Mouse (Mus musculus) liver (tissue): Measurements from ENCODE around the gene Trim21.

Experiments used
- DNase-seq: peaks from one replicate; pipeline ENCODE4 v3.0.0-alpha.2; 2020; ENCODE audit warnings: mixed read lengths

Gene Trim21

DNA sequence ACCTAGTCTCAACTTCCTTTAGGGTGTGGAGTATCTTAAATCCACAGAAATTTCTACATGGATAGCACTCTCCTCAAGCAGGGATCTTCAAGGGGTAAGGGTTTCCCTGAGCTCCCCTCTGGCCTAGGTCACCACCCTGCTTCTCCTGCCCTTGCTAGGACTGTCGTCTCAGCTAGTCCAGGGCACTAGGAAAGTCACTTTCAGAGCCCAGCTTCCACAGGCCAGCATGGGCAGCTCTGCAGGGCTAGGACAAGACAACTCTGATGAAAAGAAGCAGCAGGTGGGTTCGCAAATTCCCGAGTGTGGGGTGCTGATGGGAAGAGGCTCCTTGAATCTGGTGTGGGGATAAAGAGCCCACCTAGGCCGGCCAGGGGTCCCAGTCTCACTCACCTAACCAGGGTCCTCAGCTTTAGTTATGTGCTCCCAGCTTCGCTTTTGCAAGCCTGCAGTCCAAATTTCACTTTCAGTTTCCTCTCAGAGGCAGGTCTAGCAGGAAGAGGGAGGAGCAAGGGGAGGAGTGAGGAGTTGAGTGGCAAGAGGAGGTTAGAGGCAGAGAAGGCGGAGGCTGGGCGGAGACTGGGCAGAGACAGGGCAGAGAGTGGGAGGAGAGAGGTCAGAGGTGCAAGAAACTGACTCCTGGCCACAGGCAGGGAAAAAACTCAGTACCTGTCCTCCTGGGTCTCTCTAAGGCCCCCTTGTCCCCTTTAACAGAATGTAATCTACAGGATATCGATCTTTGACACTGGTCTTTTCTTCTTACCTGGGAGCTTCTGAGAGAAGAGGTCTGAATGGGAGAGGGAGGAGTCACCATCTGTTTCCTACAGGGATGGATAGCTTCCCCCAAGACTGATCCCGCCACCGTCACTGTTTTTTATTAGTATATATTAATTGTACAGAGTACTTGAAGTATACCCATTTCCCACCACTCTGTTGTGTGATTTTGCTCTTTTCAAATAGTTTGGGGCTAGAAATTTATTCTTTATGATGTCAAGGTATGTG lies at the start of gene Trim21:
Trim21 (minus strand) TSS at position 488 of the 999 bp plus-strand sequence.
- DNase-seq = peak; percentile 86

- DNase-seq = no peak
Observed at GRCm38 (mm10) chr7:102597378-102598031, 32.2 kb upstream of the Trim21 start, which contains the start of gene Olfr552. TSS of gene Olfr552 (plus strand) at chr7:102597770.

DNA sequence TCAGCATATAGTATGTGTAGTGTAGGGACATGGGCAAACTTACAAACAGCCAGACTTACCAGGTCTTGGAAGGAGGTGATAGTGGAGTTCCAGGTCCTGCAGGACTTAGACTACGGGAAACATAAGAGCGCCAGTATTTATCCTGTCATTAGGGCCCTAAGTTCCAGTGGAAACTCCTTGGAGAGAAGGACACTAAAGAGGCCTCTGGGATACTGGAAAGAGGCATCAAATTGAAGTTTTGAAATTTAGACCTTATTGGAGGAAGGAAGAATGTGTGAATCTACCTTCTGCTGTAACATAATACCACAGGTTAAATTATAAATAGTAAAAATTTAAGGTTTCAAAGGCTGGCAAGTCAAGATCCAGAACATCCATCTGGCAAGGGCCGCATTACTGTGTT lies 26.5 kb upstream of the Trim21 start, which contains the start of gene Olfr551:
Olfr551 (minus strand) TSS at position 101 of the 400 bp plus-strand sequence.
- DNase-seq = no peak

GRCm38 (mm10) chr7:102575998-102576397 lies 10.7 kb upstream of the Trim21 start:
- DNase-seq = no peak

- no peak for DNase-seq
Observed at GRCm38 (mm10) chr7:102573174-102573830, 8.0 kb upstream of the Trim21 start.

DNA sequence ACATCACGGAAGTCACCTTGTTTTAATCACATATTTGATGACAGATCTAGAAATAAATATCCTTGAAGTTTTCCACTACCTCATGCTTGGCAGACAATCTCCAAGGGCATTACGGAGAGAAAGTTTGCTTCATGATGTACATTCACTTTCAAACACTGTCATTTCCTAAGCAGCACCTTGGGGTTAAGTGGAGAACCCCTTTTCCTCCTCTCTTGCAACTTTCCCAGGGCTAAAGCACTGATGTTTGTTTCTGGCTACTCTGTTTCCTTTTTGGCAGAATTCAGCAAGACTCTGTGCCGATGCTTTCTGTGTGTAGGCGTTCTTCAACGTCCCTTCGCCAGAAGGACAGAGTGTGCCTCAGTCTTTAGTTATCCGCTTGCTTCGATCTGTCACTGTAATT lies 5.9 kb upstream of the Trim21 start, which contains the start of gene Olfr550:
Olfr550 (plus strand) TSS at position 301 of the 400 bp plus-strand sequence.
- DNase-seq = no peak

GRCm38 (mm10) chr7:102566219-102566618 lies 933 bp upstream of the Trim21 start:
- DNase-seq = no peak

DNA sequence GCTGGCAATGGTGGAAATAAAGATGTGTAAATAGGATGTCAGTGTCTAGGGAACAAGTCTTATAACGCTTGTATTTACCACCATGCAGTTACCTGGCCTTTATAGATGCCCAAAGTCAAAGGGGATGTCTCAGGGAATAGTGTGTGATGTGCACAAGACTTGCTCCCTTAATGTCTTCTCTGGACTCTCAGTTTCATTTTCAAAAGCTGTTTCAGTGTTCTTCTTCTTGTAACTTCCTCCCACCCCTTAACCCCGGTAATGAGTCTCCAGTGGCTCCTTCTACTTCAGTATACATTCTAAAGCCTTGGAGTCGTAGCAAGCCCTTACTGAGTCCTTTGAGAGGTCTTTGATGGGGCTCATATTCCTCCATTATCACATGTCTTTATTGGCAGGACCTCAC lies 12.0 kb downstream of the Trim21 start:
- no peak for DNase-seq

DNA sequence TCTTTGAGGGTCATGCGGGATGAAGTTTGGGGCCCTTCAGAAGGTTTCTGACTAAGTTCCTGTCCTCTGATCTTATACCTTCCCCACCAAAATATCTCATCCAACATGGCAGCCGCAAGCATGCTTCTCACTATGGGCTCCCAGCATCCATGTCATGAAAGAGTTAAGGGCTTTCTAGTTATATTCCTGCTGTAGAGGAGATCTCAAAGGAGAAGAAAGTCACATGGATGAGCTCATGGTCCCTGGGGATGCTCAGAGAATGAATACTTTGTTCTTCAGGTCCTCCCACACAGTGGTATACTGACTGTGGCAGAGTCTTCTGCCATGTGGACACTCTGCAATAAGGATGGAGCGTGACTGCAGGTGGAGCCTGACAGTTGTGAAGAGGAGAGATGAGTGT lies 15.7 kb downstream of the Trim21 start, which contains the start of gene Olfr549:
Olfr549 (plus strand) TSS at position 301 of the 400 bp plus-strand sequence.
- DNase-seq = no peak

DNA sequence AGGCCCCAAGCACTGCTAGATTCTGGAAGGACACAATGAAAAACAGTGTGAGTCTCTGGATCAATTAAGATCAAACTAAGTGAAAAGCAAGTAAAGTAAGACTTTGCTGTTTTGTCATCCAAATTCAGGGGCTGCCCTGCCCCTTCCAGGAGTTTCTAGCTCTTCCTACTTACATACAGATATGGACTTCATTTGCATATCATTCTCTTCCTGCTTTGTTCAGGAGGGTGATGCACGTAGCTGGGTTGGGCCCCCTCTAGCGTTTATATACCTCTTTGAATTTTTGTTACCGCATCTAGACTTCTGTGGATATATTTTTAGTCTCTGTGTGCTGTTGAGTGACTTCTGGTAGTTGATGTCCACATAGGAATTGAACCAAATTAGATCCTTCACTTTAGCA lies 24.0 kb downstream of the Trim21 start:
- DNase-seq = no peak

GRCm38 (mm10) chr7:102540596-102540995 lies 24.7 kb downstream of the Trim21 start, which contains the start of gene Olfr548-ps1:
TSS of gene Olfr548-ps1 (plus strand) at chr7:102540896.
- DNase-seq = no peak

DNA sequence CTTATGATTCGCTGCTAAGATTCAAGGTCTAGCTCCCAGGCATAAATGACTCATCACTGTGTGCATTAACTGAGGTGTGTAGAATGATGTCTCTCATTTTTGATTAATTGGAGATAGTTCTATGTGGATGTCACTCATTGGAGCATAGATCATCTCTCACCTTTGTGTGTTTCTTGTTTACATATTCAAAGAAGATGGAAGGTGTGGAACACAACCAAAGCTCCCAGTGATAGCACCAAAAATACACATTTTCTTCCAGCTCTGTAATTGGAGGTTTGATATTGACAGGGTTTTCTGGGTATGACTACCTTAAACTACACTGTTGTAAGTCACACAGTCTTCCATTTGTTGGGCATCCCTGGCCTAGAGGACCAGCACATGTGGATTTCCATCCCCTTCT lies 30.8 kb downstream of the Trim21 start, which contains the start of gene Olfr547:
Olfr547 (plus strand) TSS at position 301 of the 400 bp plus-strand sequence.
- no peak for DNase-seq

- DNase-seq = no peak
Observed at GRCm38 (mm10) chr7:102529052-102529451, 36.2 kb downstream of the Trim21 start.

DNA sequence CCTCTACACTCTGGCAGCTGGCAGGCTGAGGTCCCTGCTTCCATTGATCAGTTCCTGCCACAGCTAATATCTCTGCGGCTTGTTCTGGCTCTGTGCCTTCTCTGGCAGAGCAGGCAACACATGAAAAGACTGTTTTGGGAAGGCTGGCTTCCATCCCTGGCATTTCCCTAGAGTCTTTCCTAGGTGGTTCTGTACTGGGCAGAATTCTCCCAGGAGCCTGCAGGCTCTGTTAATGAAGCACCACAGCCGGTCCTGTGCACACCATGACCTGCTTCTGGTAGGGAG lies 48.3 kb downstream of the Trim21 start:
- DNase-seq = no peak

DNA sequence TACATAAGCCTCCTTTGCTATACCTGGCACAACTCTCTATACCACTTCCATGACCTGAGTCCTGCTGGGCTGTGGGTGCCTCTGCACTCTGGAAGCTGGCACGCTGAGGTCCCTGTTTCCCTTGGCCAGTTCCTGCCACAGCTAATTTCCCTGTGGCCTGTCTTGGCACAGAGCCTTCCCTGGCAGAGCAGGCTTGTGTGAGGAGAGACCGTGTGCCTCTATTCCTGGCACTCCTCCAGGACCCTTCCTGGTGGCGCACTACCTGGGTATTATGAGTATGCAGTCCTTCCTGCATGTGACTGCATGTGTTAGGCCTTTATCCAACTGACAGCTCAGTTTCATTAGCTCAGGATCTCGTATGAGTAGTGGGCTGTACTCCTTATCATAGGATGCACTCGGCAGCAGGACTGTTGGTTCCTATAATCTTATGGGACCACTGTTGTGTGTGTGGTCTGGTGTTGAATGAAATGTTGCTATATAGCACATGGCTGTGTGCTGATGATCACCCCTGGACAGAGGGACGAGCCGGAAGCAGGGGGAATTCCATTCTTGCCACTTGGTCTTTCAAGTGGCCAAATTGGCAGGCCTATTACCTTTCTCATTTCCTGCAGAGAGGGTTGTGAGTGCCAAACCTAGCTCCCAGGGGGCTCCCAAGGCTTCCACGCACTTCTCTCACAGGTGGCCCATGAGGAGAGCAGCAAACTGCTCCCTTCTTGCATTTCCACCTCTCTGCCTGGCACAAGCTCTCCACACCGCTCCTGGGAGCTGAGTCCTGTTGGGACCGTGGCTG lies 48.8 kb downstream of the Trim21 start:
- DNase-seq = no peak

DNA sequence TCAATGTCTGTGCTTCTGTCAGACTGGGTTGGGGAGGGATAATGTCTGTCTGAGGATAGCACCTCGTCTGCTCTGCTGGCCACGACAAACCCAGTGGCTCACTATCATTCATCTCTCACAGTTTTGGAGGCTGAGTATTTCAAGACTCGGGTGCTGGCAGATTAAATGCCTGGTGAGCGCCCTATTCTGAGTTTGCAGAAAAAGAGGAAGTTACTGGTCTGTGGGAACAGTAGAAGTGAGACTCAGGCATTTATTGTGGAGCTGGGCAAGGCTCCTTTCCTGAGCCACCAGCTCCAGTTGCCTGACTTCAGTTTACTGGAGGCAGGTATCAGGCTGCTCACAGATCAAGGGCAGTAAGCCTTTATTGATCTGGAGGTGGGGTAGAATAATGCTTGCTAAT lies 51.1 kb downstream of the Trim21 start:
- DNase-seq = no peak

DNA sequence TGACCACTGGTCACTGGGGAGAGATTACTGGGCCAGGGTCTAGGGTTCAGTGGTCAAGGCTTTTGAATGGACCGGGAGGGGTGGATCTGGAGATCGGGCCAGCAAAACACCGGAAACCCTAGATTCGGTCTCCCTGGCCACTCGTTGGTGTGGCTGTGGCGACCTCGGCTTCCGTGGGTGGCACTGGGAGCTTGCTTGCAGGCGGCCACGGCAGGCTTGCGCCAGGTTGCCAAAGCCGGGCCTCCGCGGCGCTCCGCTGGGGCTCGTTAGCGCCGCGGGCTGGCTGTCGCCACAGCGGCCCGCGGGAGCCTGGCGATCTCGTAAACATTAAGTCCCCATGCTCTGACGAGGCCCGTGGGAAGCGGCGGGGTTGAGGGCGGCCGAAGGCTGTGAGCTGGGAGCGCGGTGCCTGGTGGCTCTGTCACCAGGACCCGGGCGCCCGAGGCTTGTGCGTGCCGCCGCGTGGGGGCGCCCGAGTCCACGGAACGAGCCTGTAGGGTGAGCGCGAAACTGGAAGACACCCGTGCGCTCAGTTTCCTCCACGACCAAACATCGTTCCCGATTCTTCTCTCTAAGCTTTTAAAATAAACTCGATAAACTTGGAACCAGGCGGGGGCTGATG lies 52.4 kb downstream of the Trim21 start:
- DNase-seq = peak; percentile 84

- DNase-seq = no peak
Observed at GRCm38 (mm10) chr7:102511927-102512326, 53.4 kb downstream of the Trim21 start.

GRCm38 (mm10) chr7:102509726-102510125 lies 55.6 kb downstream of the Trim21 start:
- no peak for DNase-seq

GRCm38 (mm10) chr7:102508666-102509065 lies 56.6 kb downstream of the Trim21 start:
- no peak for DNase-seq

- no peak for DNase-seq
Observed at GRCm38 (mm10) chr7:102508066-102508465, 57.2 kb downstream of the Trim21 start.
